Mouse (Mus musculus) forelimb bud, embryonic 11.5 days (tissue): ENCODE data around the gene Tmem41b.

Experiments
- DNase-seq: peaks from one replicate; pipeline ENCODE4 v3.0.0-alpha.2; 2012; ENCODE audit warnings: low read depth, low spot score

Gene Tmem41b

DNA sequence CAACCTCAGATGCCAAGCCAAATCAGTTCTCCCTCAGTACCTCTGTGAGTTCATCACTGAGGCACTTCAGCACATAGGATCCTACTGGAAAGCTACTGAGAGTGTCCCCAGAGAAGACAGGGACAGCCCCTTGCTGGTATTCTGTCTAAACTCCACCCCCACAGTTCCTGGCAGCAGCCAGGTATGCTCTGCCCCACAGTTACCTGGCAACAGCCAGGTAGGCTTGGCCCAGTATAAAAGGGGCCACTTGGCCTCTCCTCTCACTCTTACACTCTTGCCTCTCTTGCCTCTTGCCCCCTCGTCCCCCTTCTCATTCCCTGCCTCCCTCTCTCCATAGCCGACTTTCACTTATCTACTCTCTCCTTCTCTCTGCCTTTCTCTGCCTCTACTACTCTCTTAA, 61.8 kb downstream of the Tmem41b start:
- DNase-seq: no peak

DNA sequence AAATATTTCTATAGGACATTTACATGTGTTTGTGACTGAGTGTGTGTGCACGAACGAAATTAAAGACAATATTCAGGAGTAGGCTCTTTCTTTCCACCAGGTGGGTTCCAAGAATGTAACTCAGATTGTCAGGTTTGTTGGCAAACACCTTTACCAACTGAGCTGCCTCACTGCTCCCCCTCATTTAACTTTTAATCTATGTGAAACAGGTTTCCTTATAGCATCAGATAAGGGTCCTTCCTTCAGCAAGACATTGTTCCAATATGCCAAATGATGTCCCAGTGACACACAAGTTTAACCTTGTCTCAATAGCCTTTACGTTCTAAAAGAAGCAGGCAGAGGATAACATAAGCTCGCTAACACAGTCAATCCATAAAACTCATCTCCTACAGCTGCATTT, 63.8 kb downstream of the Tmem41b start:
- no peak for DNase-seq
